Mouse (Mus musculus) lung, postnatal 14 days (tissue): ENCODE data around the gene Ankfn1.

ENCODE experiments used
- DNase-seq: peaks from one replicate; pipeline ENCODE4 v3.0.0; 2021

Ankfn1 gene

GRCm38 (mm10) chr11:89356018-89356417 is 421.4 kb downstream of the Ankfn1 start:
- no peak for DNase-seq

- DNase-seq: no peak
Observed at GRCm38 (mm10) chr11:89340238-89340637, 437.2 kb downstream of the Ankfn1 start.
